Mouse (Mus musculus) olfactory bulb, adult 2 months (tissue): ENCODE measurements at regions not wholly inside any gene's neighbourhood (a gene's known extent, or its start where the extent isn't known, plus 50 kb on each side); places are given as distances from the start of the nearest gene placed in this dataset.

ENCODE experiments used
- CTCF ChIP-seq: fragments of 200-500 bp; IDR thresholded peaks from 2 replicates; pipeline ENCODE4 v1.5.1; 2012; ENCODE audit warnings: low read depth, mild to moderate bottlenecking, low read length, moderate library complexity; ENCODE audit not compliant: insufficient read depth
- POLR2A ChIP-seq: fragments of 200-500 bp; IDR thresholded peaks from 2 replicates; pipeline ENCODE4 v1.6.1; 2012; ENCODE audit warnings: mild to moderate bottlenecking, low read depth, low read length, moderate library complexity; ENCODE audit not compliant: insufficient read depth

DNA sequence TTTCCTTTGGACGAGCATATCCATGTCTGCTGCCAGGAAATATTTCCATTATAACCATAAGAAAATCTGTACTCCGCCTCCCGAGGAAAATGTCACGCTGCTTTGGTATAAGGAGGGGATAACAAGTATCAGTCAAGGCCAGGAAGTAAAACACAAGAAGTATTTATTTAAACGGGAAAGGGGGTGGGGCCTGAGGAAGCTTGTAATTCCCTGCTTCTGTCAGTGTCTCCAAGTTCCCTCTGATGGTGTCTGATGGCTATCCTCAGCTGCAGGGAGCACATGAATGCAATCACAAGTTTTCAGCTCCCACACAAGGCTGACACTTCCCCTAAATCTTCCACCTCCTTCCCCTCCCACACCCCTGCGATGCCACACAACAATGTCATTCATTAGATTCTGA lies 172.5 kb upstream of the Serpine2 start:
- TF ChIP-seq POLR2A: no peak
- TF ChIP-seq CTCF: no peak
